Mouse (Mus musculus): ENCODE measurements at regions not wholly inside any gene's neighbourhood (a gene's known extent, or its start where the extent isn't known, plus 50 kb on each side); places are given as distances from the start of the nearest gene placed in this dataset.

DNA sequence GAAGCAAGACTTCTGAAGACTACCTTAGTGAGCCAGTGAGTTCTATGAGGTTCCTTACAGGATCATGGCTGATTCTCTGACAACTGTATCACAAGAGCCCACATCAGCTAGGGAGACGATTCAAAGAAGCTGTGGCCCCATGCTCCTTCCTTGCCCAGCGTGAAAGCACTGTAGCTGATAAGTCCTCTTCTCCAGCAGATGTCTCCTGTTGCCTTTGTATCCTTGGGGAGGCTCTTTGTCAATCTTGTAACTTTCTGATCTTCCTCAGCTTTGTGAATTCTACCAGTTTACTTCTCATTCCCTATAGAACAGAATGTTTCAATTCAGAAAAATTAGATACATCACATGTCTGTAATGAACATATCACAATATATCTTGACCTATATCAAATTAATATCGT, 584.0 kb upstream of the Tbl1xr1 start:
- Histone ChIP-seq H3K27me3 (replicated peaks; ENCODE audit: low read depth, poor library complexity, severe bottlenecking) (no peaks in the 10 kb centered on the region), H3K4me1 (peaks cover 9% of the 10 kb centered on the region), H3K4me3 (no peak overlapping the region), H3K36me3 (replicated peaks) (no peaks in the 10 kb centered on the region), H3K9me3 (no peaks in the 10 kb centered on the region), H3K27ac (replicated peaks) (no peak overlapping the region)
- 64% methylated on average over 3 of the region's 3 CpGs for WGBS
- no peak for DNase-seq (ENCODE audit: low spot score)

- H3K9me3 ChIP-seq: no peaks in the 10 kb centered on the region
- H3K36me3 ChIP-seq (replicated peaks): no peaks in the 10 kb centered on the region
- H3K4me1 ChIP-seq: peaks cover 9% of the 10 kb centered on the region
- no peak for DNase-seq (ENCODE audit: low spot score)
- no peak overlapping the region for H3K4me3 ChIP-seq
- H3K27ac ChIP-seq (replicated peaks): no peak overlapping the region
- 90% methylated on average over 6 of the region's 6 CpGs for WGBS
- H3K27me3 ChIP-seq (replicated peaks; ENCODE audit: low read depth, poor library complexity, severe bottlenecking): no peaks in the 10 kb centered on the region
Measured at GRCm38 (mm10) chr3:21493384-21493783, 583.1 kb upstream of the Tbl1xr1 start.

DNA sequence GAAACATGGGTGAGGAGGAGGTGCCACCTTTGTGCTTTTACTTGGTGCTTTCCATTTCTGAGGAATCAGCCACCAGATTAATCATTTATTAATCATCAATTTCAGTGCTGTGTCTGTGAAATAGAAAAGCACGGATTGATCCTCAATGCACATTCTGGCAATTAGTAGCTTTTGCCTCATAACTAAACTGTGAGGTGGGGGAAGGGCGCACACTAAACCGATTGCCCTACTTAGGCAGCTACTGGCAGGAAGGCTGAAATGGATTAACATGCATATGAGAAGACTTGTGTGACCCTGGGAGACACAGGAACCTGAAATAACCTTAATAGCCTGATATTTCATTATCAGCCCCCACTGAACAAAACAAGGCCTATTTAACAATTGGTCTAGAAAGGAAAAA, 581.5 kb upstream of the Tbl1xr1 start:
- no peak for DNase-seq (ENCODE audit: low spot score)
- WGBS: 69% methylated on average over 3 of the region's 3 CpGs
- Histone ChIP-seq H3K27me3 (replicated peaks; ENCODE audit: low read depth, poor library complexity, severe bottlenecking) (no peaks in the 10 kb centered on the region), H3K4me1 (peaks cover 9% of the 10 kb centered on the region), H3K4me3 (no peak overlapping the region), H3K36me3 (replicated peaks) (no peaks in the 10 kb centered on the region), H3K9me3 (no peaks in the 10 kb centered on the region), H3K27ac (replicated peaks) (no peak overlapping the region)

DNA sequence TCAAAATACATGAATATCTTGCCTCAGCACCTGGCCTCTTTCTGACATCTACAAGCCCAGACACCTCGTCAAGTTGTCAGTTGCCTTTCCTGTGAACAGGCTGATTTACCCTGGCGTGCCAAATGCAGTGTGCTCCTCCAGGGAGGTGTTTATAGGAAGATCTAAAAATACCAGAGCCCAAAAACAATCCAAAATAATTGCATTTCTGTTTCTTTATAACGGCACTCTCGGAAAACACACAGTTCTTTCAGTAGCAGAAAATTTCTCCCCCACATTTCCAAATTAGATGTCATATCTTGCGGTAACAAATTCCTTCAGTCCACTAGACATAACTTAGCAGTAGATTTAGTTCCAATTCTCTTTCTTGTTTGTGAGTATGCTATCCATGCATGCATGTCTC, 580.8 kb upstream of the Tbl1xr1 start:
- Histone ChIP-seq H3K9me3 (no peaks in the 10 kb centered on the region), H3K36me3 (replicated peaks) (no peaks in the 10 kb centered on the region), H3K27ac (replicated peaks) (0 out of 2 replicates have a peak overlapping the region, but pooled peaks have one; percentile 35), H3K4me1 (peaks cover 9% of the 10 kb centered on the region), H3K27me3 (replicated peaks; ENCODE audit: low read depth, poor library complexity, severe bottlenecking) (no peaks in the 10 kb centered on the region), H3K4me3 (no peak overlapping the region)
- no peak for DNase-seq (ENCODE audit: low spot score)
- 73% methylated on average over 5 of the region's 5 CpGs for WGBS

DNA sequence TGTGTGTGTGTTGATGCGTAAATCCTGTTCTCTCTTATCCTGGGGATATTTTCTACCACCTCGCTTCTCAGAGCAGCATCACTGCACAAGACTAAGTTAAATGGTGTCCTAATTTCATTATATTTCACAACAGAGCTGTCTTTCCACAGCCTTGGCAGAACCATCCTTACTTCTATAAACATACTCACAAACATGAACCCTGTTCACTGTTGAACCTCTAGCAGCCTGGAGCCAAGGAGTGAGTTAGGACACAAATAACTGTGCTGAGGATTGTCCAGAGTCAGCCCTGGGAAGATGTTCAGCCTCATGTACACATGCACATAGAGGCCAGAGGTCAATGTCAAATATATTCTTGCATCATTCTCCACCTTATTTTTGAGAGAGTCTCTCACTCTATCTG, 580.3 kb upstream of the Tbl1xr1 start:
- WGBS: 80% methylated on average over 2 of the region's 2 CpGs

DNA sequence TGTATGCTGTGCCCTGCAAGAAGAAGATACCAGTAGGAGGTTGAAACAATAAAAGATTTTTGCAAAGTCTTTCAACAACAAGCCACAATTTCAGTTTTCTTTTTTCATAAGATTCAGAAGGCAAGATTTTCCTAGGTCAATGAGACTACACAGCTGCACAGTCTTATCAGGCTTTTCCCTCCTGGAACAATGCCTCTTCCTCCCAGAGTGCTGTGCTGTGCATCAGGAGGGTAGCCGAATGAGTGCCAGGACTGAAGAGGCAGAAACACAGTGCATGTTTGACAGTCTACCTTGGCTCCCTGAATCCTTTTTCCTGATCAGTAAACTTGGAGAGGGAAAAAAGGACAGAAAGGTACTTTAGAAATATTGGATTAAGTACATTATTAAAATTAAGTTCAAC, 579.4 kb upstream of the Tbl1xr1 start:
- Histone ChIP-seq H3K9me3 (no peaks in the 10 kb centered on the region), H3K27ac (replicated peaks) (no peak overlapping the region), H3K4me1 (peaks cover 9% of the 10 kb centered on the region), H3K27me3 (replicated peaks; ENCODE audit: low read depth, poor library complexity, severe bottlenecking) (no peaks in the 10 kb centered on the region), H3K36me3 (replicated peaks) (no peaks in the 10 kb centered on the region), H3K4me3 (no peak overlapping the region)
- 67% methylated on average over 1 of the region's 1 CpGs for WGBS
- DNase-seq (ENCODE audit: low spot score): no peak

More for the DNA sequence above, 580.3 kb upstream of the Tbl1xr1 start:
- Histone ChIP-seq H3K9me3 (no peaks in the 10 kb centered on the region), H3K4me3 (no peak overlapping the region), H3K27ac (replicated peaks) (no peak overlapping the region), H3K4me1 (peaks cover 9% of the 10 kb centered on the region), H3K36me3 (replicated peaks) (no peaks in the 10 kb centered on the region), H3K27me3 (replicated peaks; ENCODE audit: low read depth, poor library complexity, severe bottlenecking) (no peaks in the 10 kb centered on the region)
- DNase-seq (ENCODE audit: low spot score): no peak

- WGBS: 90% methylated on average over 2 of the region's 2 CpGs
- Histone ChIP-seq H3K27ac (replicated peaks) (no peak overlapping the region), H3K4me1 (no peaks in the 10 kb centered on the region), H3K9me3 (peaks cover 26% of the 10 kb centered on the region), H3K4me3 (no peak overlapping the region), H3K27me3 (replicated peaks; ENCODE audit: low read depth, poor library complexity, severe bottlenecking) (no peaks in the 10 kb centered on the region), H3K36me3 (replicated peaks) (no peaks in the 10 kb centered on the region)
- no peak for DNase-seq (ENCODE audit: low spot score)
Measured at GRCm38 (mm10) chr3:21507655-21508054, 568.8 kb upstream of the Tbl1xr1 start.

GRCm38 (mm10) chr3:21512081-21512480, 564.4 kb upstream of the Tbl1xr1 start:
- H3K27ac ChIP-seq (replicated peaks): no peak overlapping the region
- H3K9me3 ChIP-seq: peaks cover 26% of the 10 kb centered on the region
- 78% methylated on average over 4 of the region's 4 CpGs for WGBS
- H3K27me3 ChIP-seq (replicated peaks; ENCODE audit: low read depth, poor library complexity, severe bottlenecking): no peaks in the 10 kb centered on the region
- H3K4me3 ChIP-seq: no peak overlapping the region
- no peak for DNase-seq (ENCODE audit: low spot score)
- H3K4me1 ChIP-seq: no peaks in the 10 kb centered on the region
- H3K36me3 ChIP-seq (replicated peaks): no peaks in the 10 kb centered on the region

- 32% methylated on average over 1 of the region's 1 CpGs for WGBS
- DNase-seq (ENCODE audit: low spot score): no peak
Measured at GRCm38 (mm10) chr3:21524426-21524937, 552.0 kb upstream of the Tbl1xr1 start.

GRCm38 (mm10) chr3:21530862-21531261, 545.6 kb upstream of the Tbl1xr1 start:
- Histone ChIP-seq H3K4me1 (peaks cover 4% of the 10 kb centered on the region; the same call in 1 of the 2 replicates), H3K4me3 (no peak overlapping the region), H3K27me3 (replicated peaks; ENCODE audit: low read depth, poor library complexity, severe bottlenecking) (no peaks in the 10 kb centered on the region), H3K9me3 (no peaks in the 10 kb centered on the region), H3K36me3 (replicated peaks) (no peaks in the 10 kb centered on the region), H3K27ac (replicated peaks) (no peak overlapping the region)
- DNase-seq (ENCODE audit: low spot score): peak; percentile 34
- WGBS: 42% methylated on average over 5 of the region's 5 CpGs

More at GRCm38 (mm10) chr3:21524426-21524937, 552.0 kb upstream of the Tbl1xr1 start:
- Histone ChIP-seq H3K27me3 (replicated peaks; ENCODE audit: low read depth, poor library complexity, severe bottlenecking) (no peaks in the 10 kb centered on the region), H3K27ac (replicated peaks) (no peak overlapping the region), H3K4me3 (no peak overlapping the region), H3K4me1 (peaks cover 5% of the 10 kb centered on the region; the same call in 1 of the 2 replicates), H3K36me3 (replicated peaks) (no peaks in the 10 kb centered on the region), H3K9me3 (0 out of 2 replicates have a peak, but pooled peaks cover 9% of the 10 kb centered on the region)

DNA sequence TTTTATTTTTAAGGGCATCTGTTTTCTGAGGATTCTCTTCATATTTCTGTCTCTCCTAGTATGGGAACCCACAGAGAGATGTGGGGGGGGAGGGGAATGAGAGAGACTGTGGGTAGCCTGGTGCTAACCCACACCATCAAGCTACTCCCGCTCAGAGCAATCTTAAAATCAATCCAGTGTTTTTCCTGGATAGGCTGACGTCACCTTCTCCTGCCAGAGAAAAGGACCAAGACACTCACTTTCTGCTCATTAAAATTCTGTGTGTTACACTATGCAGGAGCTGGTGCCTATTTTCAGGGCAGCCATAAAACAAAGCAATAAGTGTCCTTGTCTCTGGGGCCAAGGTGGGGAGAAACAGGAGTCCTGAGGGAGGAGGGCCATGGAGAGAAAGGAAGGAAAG, 537.3 kb upstream of the Tbl1xr1 start:
- H3K9me3 ChIP-seq: no peaks in the 10 kb centered on the region
- no peaks in the 10 kb centered on the region for H3K4me1 ChIP-seq
- H3K27me3 ChIP-seq (replicated peaks; ENCODE audit: low read depth, poor library complexity, severe bottlenecking): no peaks in the 10 kb centered on the region
- no peaks in the 10 kb centered on the region for H3K36me3 ChIP-seq (replicated peaks)
- H3K27ac ChIP-seq (replicated peaks): no peak overlapping the region
- H3K4me3 ChIP-seq: no peak overlapping the region
- WGBS: 67% methylated on average over 2 of the region's 2 CpGs
- no peak for DNase-seq (ENCODE audit: low spot score)

DNA sequence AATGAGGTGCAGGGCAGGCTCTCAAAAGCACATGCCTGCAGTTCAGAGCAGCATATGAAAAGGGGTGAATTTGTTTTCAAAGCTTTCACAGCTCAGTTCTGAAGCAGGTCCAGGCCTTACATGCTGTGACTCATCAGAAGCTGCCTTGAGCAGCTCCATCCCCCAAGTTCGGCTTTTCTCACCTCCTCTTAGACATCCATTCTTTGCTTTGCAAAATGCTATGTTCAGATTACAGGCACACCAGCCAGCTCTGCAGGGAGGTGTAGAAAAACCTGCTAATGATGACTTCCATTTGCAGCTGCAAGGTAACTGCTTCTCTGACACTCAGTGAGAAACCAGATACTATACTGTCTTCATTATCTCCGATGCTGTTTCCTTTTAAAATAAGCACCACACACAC, 532.0 kb upstream of the Tbl1xr1 start:
- Histone ChIP-seq H3K4me1 (peaks cover 27% of the 10 kb centered on the region), H3K36me3 (replicated peaks) (no peaks in the 10 kb centered on the region), H3K4me3 (no peak overlapping the region), H3K27me3 (replicated peaks; ENCODE audit: low read depth, poor library complexity, severe bottlenecking) (no peaks in the 10 kb centered on the region), H3K27ac (replicated peaks) (no peak overlapping the region), H3K9me3 (no peaks in the 10 kb centered on the region)
- no peak for DNase-seq (ENCODE audit: low spot score)
- 57% methylated on average over 2 of the region's 2 CpGs for WGBS

DNA sequence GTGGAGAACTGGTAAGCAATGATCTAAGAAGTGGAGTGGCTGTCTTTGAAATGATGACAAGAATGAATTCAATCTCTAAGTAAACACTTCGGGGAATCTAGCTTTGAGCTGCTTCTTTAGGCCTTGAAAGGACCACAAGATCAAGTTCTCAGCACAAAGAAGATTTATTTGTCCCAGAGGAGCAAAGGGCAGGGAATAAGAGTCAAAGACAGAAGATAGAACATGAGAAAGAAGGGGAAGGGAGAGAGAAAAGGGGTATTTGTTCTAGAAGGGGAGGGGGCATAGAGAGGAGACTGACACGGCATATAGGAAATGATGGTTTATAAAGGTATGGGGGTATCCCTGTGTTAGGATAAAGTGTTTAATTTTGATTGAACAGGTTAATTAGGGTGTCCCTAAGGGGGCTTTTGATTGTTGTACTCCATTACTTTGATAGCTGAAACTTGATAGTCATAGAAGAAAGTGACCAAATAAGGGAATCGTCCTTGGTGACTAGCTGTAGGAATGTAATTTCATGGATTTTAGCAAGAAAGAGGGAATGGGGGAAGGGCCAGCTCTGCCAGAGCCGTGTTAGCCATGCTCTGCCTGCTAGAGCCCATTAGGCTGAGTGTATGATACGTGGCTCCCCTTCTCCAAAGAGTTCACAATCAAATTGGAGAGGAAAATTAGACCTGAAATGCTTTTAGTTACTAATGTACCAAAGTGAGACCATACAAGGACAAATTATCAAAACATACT, 531.1 kb upstream of the Tbl1xr1 start:
- no peaks in the 10 kb centered on the region for H3K36me3 ChIP-seq (replicated peaks)
- peaks cover 33% of the 10 kb centered on the region for H3K4me1 ChIP-seq
- H3K27ac ChIP-seq (replicated peaks): peak overlapping the region; percentile 78
- no peaks in the 10 kb centered on the region for H3K27me3 ChIP-seq (replicated peaks; ENCODE audit: low read depth, poor library complexity, severe bottlenecking)
- 36% methylated on average over 5 of the region's 5 CpGs for WGBS
- peak; percentile 34 for DNase-seq (ENCODE audit: low spot score)
- H3K9me3 ChIP-seq: no peaks in the 10 kb centered on the region
- H3K4me3 ChIP-seq: no peak overlapping the region
